Mouse (Mus musculus) monocyte, adult 2 months (primary cell): ENCODE measurements around the gene Cabcoco1.

Experiments
- DNase-seq, 2 experiments: peaks; one replicate each; pipeline ENCODE4 v3.0.0; 2022; ENCODE audit warnings: low spot score in 2 of 2, low read depth in 1 of 2

Cabcoco1 gene

DNA sequence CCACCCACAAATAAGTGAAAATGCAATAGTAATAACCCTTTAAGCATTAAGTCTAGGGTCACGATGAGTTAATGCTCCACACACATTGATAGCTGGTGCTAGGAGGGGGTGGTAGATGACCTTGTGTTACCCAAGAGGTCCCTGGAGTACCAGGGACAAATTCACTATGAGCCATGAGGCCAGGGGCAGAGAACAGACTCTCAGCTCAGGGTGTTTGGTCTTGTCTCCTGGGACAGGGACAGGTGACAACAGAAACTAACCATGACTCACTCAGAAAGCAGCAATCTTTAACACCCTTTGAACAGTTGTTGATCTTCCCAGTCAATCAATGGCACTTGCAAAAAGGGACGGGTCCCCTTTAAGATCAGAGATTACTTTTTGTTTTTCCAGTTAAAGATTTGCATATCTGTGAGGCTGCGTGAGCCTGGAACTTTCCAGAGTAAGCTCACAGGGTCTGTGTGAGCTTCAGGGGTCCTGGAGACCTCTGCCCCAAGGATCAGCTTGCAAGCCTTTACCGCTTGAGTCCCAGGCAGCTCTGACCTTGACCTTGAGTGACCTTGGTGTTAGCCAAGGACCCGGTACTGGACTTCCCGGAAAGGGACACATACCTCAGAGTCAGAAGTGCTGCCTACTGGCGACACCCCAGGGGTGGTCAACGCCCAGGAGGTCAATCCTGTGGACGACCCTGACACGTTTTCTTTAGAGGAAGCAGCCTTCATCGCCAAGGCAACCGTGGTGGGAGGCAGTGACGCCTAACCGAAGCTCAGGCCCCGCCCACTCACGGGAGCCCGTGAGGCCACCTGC is at the start of gene Cabcoco1:
Gene Cabcoco1 (minus strand): TSS at position 758 of the 804 bp plus-strand sequence.
- peak in 1 of 2 experiments; percentile 28 for DNase-seq

DNA sequence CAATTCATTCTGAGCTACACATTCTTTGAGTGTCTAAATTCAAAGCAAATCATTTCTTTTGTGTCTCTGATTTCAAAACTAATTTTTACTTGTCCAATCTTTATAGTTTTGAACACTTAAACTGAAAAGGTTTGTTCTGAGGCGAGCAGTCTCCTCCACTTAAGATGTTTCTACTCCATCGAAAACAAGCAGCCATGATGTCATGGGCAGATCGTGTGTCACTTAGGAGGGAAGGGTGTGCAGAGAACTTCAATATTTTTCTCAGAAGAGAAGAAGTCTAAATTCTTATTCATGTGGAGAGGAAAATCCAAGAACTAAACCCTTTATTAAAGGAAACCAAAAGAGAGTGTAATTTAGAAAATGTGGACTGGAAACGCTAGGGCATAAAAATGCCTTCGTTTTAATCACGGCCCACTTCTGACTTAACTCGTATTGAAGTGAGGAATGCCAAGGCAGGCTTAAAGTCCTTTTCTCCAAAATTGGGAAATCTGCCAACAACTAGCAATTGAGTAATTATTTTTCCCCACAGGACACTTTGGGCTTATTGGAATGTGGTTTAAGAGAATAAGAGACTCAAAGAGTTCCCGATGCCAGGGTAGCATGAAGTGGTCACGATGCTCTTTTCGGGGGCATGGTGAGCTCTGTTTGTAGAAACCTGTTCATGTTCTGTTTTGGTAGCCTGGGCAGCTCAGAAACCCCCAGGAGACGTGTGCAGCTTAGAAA is 48.0 kb upstream of the Cabcoco1 start:
- DNase-seq = no peak

DNA sequence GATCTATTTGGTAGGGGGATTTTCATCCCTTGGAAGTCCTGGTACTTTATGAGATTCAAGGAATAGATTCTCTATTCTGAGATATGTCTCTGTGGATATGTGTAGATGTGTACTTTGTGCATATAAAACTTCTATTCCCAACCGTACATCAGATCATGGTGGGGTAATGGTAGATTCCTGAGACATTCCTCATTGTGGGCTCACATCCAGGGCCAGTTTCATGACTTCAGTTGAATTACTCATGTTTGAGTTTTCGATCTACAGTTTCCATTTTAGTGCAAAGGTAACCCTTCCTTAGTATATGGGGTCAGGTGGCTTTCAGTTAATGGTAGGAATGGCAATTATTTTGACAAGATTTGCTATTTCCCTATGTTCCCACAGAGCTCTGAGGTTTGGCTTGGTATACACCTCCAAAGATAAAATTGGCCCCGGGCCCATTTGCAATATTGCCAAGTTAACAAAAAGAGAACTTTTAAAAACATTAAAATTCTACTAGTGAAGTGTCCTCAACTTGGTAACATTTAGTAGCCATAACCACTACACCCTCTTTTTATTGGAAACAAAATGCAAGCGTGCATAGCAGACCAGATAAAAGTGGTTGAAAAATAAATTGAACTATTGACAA is 45.8 kb upstream of the Cabcoco1 start:
- DNase-seq = no peak

DNA sequence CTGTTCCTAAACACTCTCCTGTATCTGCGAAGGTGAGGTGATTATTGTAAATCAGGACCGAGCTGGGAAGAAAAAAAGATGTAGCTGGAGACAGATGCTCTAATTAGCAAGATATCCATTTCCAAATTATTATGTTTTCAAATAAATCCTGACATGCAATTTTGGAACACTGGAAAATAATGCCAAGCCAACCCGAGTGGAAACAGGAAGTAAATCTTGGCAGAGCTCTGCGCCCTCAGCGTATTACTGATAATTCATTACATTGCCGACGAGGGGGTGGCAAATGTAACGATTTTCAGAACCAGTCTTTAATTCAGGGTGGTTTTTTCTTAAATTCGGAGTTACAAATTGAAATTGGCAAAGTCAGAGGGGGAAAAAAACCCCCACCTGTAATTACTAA is 35.6 kb upstream of the Cabcoco1 start:
- no peak for DNase-seq

GRCm38 (mm10) chr10:68568172-68568571 is 26.5 kb upstream of the Cabcoco1 start:
- DNase-seq = no peak

DNA sequence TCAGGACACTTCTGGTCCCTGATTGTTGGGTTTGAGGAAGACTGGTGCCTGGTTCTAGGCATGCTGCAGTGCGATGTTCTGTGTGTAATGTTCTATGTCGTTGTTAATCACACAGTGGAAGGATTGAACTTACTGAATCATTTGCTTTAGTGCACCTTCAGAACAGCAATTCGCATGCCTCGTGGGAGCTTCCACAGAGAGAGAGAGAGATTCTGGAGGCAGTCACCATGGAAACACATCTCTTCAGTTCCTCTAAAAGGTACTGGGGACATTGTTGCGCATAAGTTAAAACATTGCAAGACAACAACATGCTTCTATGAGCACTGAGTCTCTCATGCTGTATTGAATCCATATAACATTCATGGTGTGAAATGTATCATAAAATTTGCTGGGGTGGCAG is 20.6 kb upstream of the Cabcoco1 start:
- DNase-seq = no peak

DNA sequence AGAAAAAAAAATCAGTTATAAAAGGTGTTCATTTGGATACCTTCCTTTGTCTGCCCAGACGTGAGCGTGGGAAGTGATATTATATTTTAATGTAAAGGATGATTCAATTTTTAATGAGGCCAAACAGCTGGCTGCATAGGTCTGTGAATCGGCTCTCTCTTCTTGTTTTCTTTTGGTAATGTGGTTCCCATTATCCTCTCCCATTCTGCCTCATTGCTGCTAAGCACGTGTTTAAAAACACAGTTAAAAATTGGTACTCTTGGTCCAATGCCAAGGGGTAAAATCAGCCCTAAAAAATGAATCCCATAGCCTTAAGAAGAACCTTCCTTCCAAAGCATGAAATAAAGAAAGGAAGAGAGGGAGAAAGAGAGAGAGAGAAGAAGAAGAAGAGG is 17.1 kb upstream of the Cabcoco1 start:
- no peak for DNase-seq

GRCm38 (mm10) chr10:68558105-68558827 is 16.6 kb upstream of the Cabcoco1 start:
- DNase-seq = no peak

DNA sequence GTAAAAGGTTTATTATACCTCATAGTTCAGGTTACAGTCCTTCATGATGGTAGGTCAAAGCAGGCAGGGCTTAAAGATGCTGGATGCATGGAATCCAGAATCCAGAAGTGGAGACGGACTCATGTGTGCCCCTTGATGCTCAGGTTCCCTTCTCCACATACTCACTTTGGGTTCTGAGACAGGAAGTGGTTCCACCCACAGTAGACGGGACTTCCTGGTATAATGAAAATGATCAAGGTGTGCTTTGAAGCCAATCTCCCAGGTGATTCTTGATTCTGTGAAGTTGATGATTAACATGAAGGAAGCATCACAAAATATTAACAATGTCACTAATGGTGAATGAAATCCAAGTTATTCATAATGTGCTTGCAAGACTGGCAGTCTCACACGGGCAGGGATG is 12.0 kb upstream of the Cabcoco1 start:
- no peak for DNase-seq

- DNase-seq = no peak
Measured at GRCm38 (mm10) chr10:68552556-68552955, 10.9 kb upstream of the Cabcoco1 start.

DNA sequence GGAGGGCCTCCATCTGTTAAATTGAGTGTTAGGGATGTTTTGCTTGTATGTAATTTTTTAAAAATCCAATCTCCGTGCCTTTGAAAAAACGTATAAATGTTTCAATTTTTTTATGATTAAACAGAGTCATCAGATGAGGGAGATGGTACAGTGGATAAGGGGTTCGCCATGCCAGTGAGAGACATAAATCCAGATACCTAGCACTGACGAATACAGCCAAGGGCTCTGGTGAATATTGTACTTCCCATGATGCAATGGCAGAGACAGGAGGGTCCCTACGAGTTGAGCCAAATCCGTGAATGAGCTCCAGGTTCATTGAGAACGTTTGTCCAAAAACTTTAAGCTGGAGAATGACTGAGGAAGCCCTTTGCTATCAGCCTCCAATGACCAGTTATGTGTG is 9.6 kb upstream of the Cabcoco1 start:
- DNase-seq = no peak

DNA sequence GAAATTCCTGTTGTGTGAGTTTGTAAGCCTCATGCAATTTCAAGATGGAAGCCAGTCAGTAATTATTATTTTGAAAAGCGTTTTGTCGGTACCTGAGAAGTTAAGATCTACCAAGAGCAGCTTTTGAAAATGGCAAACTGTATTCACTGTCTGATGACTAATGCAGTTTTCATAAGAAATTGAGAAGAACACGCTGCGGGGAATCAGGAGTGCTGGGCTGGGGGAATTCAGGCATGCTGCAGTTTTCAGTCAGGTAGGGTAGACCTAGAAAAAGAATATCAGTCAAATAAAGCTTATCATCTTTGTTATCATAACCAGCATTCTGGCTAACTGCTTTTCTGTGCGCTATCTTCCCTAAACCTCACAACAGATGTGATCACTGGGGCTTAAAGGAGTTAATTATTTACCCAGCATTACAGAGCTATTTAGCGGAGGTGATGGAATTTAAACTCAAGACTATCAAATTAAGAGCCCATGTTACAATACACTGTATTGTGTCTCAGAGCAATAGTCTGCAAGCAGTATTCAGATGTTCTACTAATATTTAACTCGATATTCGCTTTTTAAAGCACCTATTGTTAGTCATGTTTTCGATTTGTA is 9.1 kb upstream of the Cabcoco1 start:
- no peak for DNase-seq

DNA sequence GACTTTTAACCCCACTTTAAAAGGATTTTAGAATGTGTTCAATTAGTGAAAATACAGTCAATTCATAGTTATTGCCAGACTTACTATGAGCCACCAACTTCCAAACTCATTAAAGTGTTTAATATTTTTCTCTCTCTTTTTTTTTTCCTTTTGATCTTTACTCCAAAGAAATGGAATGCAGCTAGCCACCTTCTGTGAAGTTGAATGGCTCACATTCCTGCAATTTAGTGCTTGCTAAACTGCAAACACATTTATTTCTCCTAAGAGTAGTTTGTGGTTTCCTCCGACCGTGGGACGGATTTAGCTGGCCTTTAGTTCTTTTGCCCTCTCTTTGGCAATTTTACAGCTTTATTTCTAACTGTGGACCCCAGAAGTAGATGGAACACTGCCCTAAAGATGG is 1.4 kb upstream of the Cabcoco1 start:
- DNase-seq = no peak

DNA sequence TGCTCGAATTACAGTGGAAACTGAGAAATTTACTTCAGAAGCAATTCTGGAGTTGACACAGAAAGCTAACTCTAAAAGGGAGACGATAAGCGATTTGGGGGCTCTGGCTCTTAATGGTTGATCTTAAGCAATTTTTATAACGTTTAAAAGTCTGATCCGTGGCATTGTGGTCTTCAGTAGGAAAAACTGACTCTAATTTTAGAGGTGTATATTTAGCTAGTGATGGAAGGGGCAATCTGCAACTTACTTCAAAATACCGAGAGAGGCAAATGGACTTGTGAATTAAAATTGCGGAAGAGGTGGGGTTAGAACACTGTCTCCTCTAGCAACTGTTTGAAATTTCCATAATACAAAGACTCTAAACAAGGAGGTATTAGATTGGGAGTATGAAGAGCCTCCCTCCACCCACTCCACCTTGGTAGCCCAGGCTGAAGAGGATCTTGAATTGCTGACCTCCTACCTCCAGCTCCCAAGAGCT is 286 bp upstream of the Cabcoco1 start:
- DNase-seq = no peak

- DNase-seq = no peak
Measured at GRCm38 (mm10) chr10:68540612-68541011, 1.1 kb downstream of the Cabcoco1 start.

- no peak for DNase-seq
Measured at GRCm38 (mm10) chr10:68537261-68537950, 4.3 kb downstream of the Cabcoco1 start.

GRCm38 (mm10) chr10:68529364-68530049 is 12.2 kb downstream of the Cabcoco1 start:
- DNase-seq = no peak

- DNase-seq = no peak
Measured at GRCm38 (mm10) chr10:68528958-68529357, 12.7 kb downstream of the Cabcoco1 start.

DNA sequence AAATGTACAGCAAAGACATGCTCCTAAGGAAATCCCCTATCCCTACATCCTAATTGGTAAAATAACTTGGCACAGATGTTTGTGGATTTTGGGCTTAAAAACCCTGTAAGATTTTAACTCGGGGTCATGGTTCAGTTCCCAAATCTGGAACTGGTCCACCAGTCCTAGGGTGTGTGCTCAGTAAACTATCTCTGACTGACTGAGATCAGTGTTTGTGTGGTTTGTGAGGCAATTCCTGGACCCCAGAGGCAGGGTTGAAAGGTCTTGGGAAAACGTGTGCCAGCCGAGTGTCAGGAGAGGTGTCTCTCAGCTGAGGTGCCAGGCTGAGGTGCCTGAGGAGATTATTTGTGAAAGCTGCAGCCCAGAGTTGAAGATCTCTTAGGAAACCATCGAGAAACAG is 19.6 kb downstream of the Cabcoco1 start:
- DNase-seq = no peak
